Mouse (Mus musculus) lung, postnatal 10 days (tissue): ENCODE measurements around the gene Nefh.

Source experiments
- DNase-seq: peaks from one replicate; pipeline ENCODE4 v3.0.0; 2021

The Nefh gene

GRCm38 (mm10) chr11:4949256-4950044, 1.6 kb upstream of the Nefh start:
- peak; percentile 62 for DNase-seq

GRCm38 (mm10) chr11:4948792-4949191, 928 bp upstream of the Nefh start:
- no peak for DNase-seq

GRCm38 (mm10) chr11:4946947-4947812, 684 bp downstream of the Nefh start:
- peak; percentile 35 for DNase-seq

- DNase-seq, result no peak
Observed at GRCm38 (mm10) chr11:4946530-4946929, 1.3 kb downstream of the Nefh start.

- DNase-seq, result no peak
Observed at GRCm38 (mm10) chr11:4936243-4936642, 11.6 kb downstream of the Nefh start.

GRCm38 (mm10) chr11:4931009-4931601, 16.8 kb downstream of the Nefh start:
- peak; percentile 14 for DNase-seq

GRCm38 (mm10) chr11:4927224-4927623, 20.6 kb downstream of the Nefh start:
- no peak for DNase-seq

- DNase-seq, result no peak
Observed at GRCm38 (mm10) chr11:4921751-4922150, 26.1 kb downstream of the Nefh start.

GRCm38 (mm10) chr11:4921281-4921680, 26.6 kb downstream of the Nefh start:
- no peak for DNase-seq

GRCm38 (mm10) chr11:4916068-4916467, 31.8 kb downstream of the Nefh start:
- DNase-seq, result peak; percentile 70

- DNase-seq, result no peak
Observed at GRCm38 (mm10) chr11:4906231-4906630, 41.6 kb downstream of the Nefh start.

GRCm38 (mm10) chr11:4901956-4902355, 45.9 kb downstream of the Nefh start:
- DNase-seq, result no peak

- no peak for DNase-seq
Observed at GRCm38 (mm10) chr11:4900437-4900836, 47.4 kb downstream of the Nefh start.

GRCm38 (mm10) chr11:4894848-4895816, 52.7 kb downstream of the Nefh start, which contains the start of gene Thoc5:
Gene Thoc5 (plus strand): TSS chr11:4895320.
- DNase-seq, result peak; percentile 86
